Mouse (Mus musculus) megakaryocyte, adult 5-6 weeks (primary cell): Measurements from ENCODE around the gene Pde4dip. TPM values are rescaled to one million over a fixed set of nuclear protein-coding genes. Genes with fewer than 3 reads are reported as not detected.

Experiments
- ATAC-seq: 2 replicates; pipeline ENCODE4 v1.8.0; 2016; ENCODE audit warnings: mild to moderate bottlenecking, inconsistent platforms; ENCODE audit not compliant: poor library complexity, severe bottlenecking
- total RNA-seq, 2 experiments: library from RNA; stranded (forward) in 1 of 2; stranded (reverse) in 1 of 2; fragments of 153-499, 151-499 nt in 1 of 2; fragments of 221-1000, 200-1000 nt in 1 of 2; gene quantifications; 2 replicates each; pipeline versions ENCODE4 v1.2.3 to v1.2.4; 2015 to 2017

Pde4dip gene
- total RNA-seq (2015) (7.5 and 7.9 TPM in 2 replicates), total RNA-seq (2017) (10.9 and 14.4 TPM in 2 replicates)

GRCm38 (mm10) chr3:97888168-97888901 is at the start of gene Pde4dip:
Gene Pde4dip, minus strand, starts transcription at chr3:97888707.
- ATAC-seq = no peak

GRCm38 (mm10) chr3:97937945-97938266 is 49.4 kb upstream of the Pde4dip start:
- ATAC-seq = no peak

GRCm38 (mm10) chr3:97937068-97937944 is 48.8 kb upstream of the Pde4dip start:
- ATAC-seq = no peak

GRCm38 (mm10) chr3:97934331-97935300 is 46.1 kb upstream of the Pde4dip start:
- ATAC-seq = no peak

- peak; percentile 49 for ATAC-seq
Measured at GRCm38 (mm10) chr3:97933811-97934210, 45.3 kb upstream of the Pde4dip start.

GRCm38 (mm10) chr3:97933251-97933650 is 44.7 kb upstream of the Pde4dip start:
- peak; percentile 43 for ATAC-seq

- ATAC-seq = no peak
Measured at GRCm38 (mm10) chr3:97932771-97933170, 44.3 kb upstream of the Pde4dip start.

- ATAC-seq = peak; percentile 56
Measured at GRCm38 (mm10) chr3:97932131-97932530, 43.6 kb upstream of the Pde4dip start.

- peak; percentile 23 for ATAC-seq
Measured at GRCm38 (mm10) chr3:97931310-97931885, 42.9 kb upstream of the Pde4dip start.

GRCm38 (mm10) chr3:97930787-97931158 is 42.3 kb upstream of the Pde4dip start:
- no peak for ATAC-seq

- ATAC-seq = no peak
Measured at GRCm38 (mm10) chr3:97930141-97930786, 41.8 kb upstream of the Pde4dip start.

GRCm38 (mm10) chr3:97928968-97929858 is 40.7 kb upstream of the Pde4dip start:
- ATAC-seq = peak; percentile 39

GRCm38 (mm10) chr3:97927322-97927721 is 38.8 kb upstream of the Pde4dip start:
- no peak for ATAC-seq

- ATAC-seq = no peak
Measured at GRCm38 (mm10) chr3:97925246-97925645, 36.7 kb upstream of the Pde4dip start.

GRCm38 (mm10) chr3:97918885-97919550 is 30.5 kb upstream of the Pde4dip start:
- peak; percentile 79 for ATAC-seq

- no peak for ATAC-seq
Measured at GRCm38 (mm10) chr3:97915081-97915480, 26.6 kb upstream of the Pde4dip start.

GRCm38 (mm10) chr3:97911093-97911492 is 22.6 kb upstream of the Pde4dip start:
- no peak for ATAC-seq

GRCm38 (mm10) chr3:97909737-97910136 is 21.2 kb upstream of the Pde4dip start:
- ATAC-seq = no peak
